Mouse (Mus musculus): ENCODE data around the gene Uvrag. TPM values are rescaled to one million over a fixed set of nuclear protein-coding genes. Genes with fewer than 3 reads are reported as not detected.
A peak's percentile ranks its signal among the peaks of the same experiment; 100 is the strongest.

Uvrag gene
- polyA plus RNA-seq, 2 experiments = 9.8 to 16.2 TPM

DNA sequence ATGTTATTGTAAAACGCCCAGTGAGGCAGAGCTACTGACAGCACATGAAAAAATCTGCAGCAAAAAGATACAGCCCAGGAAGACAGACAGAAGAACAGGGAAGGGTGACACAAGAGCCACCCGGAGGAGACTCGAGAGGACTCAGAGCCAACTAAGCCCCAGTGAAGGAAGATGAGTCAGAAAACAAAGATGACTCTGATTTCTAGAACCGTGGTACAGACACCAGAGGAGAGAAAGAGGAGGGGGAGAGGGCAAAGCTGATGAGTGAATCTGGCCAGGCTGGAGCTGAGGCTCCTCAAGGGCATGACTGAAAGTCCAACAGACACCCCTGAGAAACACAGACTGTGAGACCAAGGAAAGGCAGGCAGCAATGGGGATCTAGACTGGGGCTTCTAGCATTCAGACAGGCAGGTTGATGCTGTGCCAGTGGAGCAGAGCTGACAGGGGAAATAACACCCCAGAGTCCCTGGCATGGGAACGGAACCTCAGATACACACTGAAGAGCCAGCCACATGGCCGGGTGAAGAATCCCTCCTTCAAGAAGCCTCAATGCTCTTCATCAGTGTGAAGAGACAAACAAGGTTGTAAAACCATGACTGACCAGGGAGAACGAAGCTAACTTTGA lies 79.8 kb downstream of the Uvrag start:
- no peak overlapping the region for H3K4me3 ChIP-seq (replicated peaks; ENCODE audit: low read length)
- no peaks in the 10 kb centered on the region for H3K27me3 ChIP-seq (ENCODE audit: control insufficient read depth, insufficient read depth, low read length)
- no peak overlapping the region for H3K4me2 ChIP-seq (replicated peaks; ENCODE audit: low read depth, low read length, severe bottlenecking)
- WGBS = 77% methylated on average over 7 of the region's 7 CpGs
- H3K9me3 ChIP-seq (ENCODE audit: control insufficient read depth, low read length) = no peaks in the 10 kb centered on the region
- 0 out of 2 replicates have a peak, but pooled peaks cover 12% of the 10 kb centered on the region for H3K4me1 ChIP-seq (ENCODE audit: control insufficient read depth, insufficient read depth, low read length)
- ATAC-seq (ENCODE audit: low FRiP score, low read depth) = no peak
- DNase-seq (ENCODE audit: low spot score) = no peak
- no peak overlapping the region for H3K9ac ChIP-seq (ENCODE audit: low read depth, low read length, severe bottlenecking)
- no peaks in the 10 kb centered on the region for H3K36me3 ChIP-seq (ENCODE audit: control insufficient read depth, insufficient read depth, low read length)
- no peak overlapping the region for H3K27ac ChIP-seq (replicated peaks; ENCODE audit: low read depth, low read length)
- no peak for TF ChIP-seq POLR2A (IDR thresholded peaks at IDR 0.05; ENCODE audit: borderline replicate concordance, extremely low read depth, insufficient read depth, insufficient read length)

- ATAC-seq (ENCODE audit: low FRiP score, low read depth) = no peak
- no peak for TF ChIP-seq POLR2A (IDR thresholded peaks at IDR 0.05; ENCODE audit: borderline replicate concordance, extremely low read depth, insufficient read depth, insufficient read length)
- WGBS = 76% methylated on average over 5 of the region's 5 CpGs
- H3K27me3 ChIP-seq (ENCODE audit: control insufficient read depth, insufficient read depth, low read length) = no peaks in the 10 kb centered on the region
- no peaks in the 10 kb centered on the region for H3K9me3 ChIP-seq (ENCODE audit: control insufficient read depth, low read length)
- H3K36me3 ChIP-seq (ENCODE audit: control insufficient read depth, insufficient read depth, low read length) = no peaks in the 10 kb centered on the region
- no peak overlapping the region for H3K9ac ChIP-seq (ENCODE audit: low read depth, low read length, severe bottlenecking)
- DNase-seq (ENCODE audit: low spot score) = no peak
- H3K4me1 ChIP-seq (ENCODE audit: control insufficient read depth, insufficient read depth, low read length) = 0 out of 2 replicates have a peak, but pooled peaks cover 7% of the 10 kb centered on the region
- no peak overlapping the region for H3K4me2 ChIP-seq (replicated peaks; ENCODE audit: low read depth, low read length, severe bottlenecking)
- H3K27ac ChIP-seq (replicated peaks; ENCODE audit: low read depth, low read length) = no peak overlapping the region
- no peak overlapping the region for H3K4me3 ChIP-seq (replicated peaks; ENCODE audit: low read length)
Observed at GRCm38 (mm10) chr7:99060476-99060875, 80.5 kb downstream of the Uvrag start.

GRCm38 (mm10) chr7:99059934-99060333 lies 81.0 kb downstream of the Uvrag start:
- no peak for ATAC-seq (ENCODE audit: low FRiP score, low read depth)

GRCm38 (mm10) chr7:99057053-99057630 lies 83.8 kb downstream of the Uvrag start:
- 0 out of 2 replicates have a peak, but pooled peaks cover 3% of the 10 kb centered on the region for H3K9me3 ChIP-seq (ENCODE audit: control insufficient read depth, low read length)
- no peak overlapping the region for H3K4me2 ChIP-seq (replicated peaks; ENCODE audit: low read depth, low read length, severe bottlenecking)
- no peak for ATAC-seq (ENCODE audit: low FRiP score, low read depth)
- no peaks in the 10 kb centered on the region for H3K27me3 ChIP-seq (ENCODE audit: control insufficient read depth, insufficient read depth, low read length)
- no peaks in the 10 kb centered on the region for H3K36me3 ChIP-seq (ENCODE audit: control insufficient read depth, insufficient read depth, low read length)
- no peak for TF ChIP-seq POLR2A (IDR thresholded peaks at IDR 0.05; ENCODE audit: borderline replicate concordance, extremely low read depth, insufficient read depth, insufficient read length)
- H3K27ac ChIP-seq (replicated peaks; ENCODE audit: low read depth, low read length) = no peak overlapping the region
- no peak overlapping the region for H3K9ac ChIP-seq (ENCODE audit: low read depth, low read length, severe bottlenecking)
- WGBS = 83% methylated on average over 17 of the region's 17 CpGs
- DNase-seq (ENCODE audit: low spot score) = no peak
- no peak overlapping the region for H3K4me3 ChIP-seq (replicated peaks; ENCODE audit: low read length)
- 0 out of 2 replicates have a peak, but pooled peaks cover 4% of the 10 kb centered on the region for H3K4me1 ChIP-seq (ENCODE audit: control insufficient read depth, insufficient read depth, low read length)

More at GRCm38 (mm10) chr7:99059934-99060333, 81.0 kb downstream of the Uvrag start:
- Histone ChIP-seq H3K9ac (ENCODE audit: low read depth, low read length, severe bottlenecking) (no peak overlapping the region), H3K4me3 (replicated peaks; ENCODE audit: low read length) (no peak overlapping the region), H3K9me3 (ENCODE audit: control insufficient read depth, low read length) (no peaks in the 10 kb centered on the region), H3K27me3 (ENCODE audit: control insufficient read depth, insufficient read depth, low read length) (no peaks in the 10 kb centered on the region), H3K4me1 (ENCODE audit: control insufficient read depth, insufficient read depth, low read length) (0 out of 2 replicates have a peak, but pooled peaks cover 4% of the 10 kb centered on the region), H3K4me2 (replicated peaks; ENCODE audit: low read depth, low read length, severe bottlenecking) (no peak overlapping the region), H3K27ac (replicated peaks; ENCODE audit: low read depth, low read length) (no peak overlapping the region), H3K36me3 (ENCODE audit: control insufficient read depth, insufficient read depth, low read length) (no peaks in the 10 kb centered on the region)
- 52% methylated on average over 8 of the region's 8 CpGs for WGBS
- no peak for TF ChIP-seq POLR2A (IDR thresholded peaks at IDR 0.05; ENCODE audit: borderline replicate concordance, extremely low read depth, insufficient read depth, insufficient read length)
- DNase-seq (ENCODE audit: low spot score) = peak; percentile 27

- Histone ChIP-seq H3K4me1 (ENCODE audit: control insufficient read depth, insufficient read depth, low read length) (no peaks in the 10 kb centered on the region), H3K9ac (ENCODE audit: low read depth, low read length, severe bottlenecking) (no peak overlapping the region), H3K9me3 (ENCODE audit: control insufficient read depth, low read length) (0 out of 2 replicates have a peak, but pooled peaks cover 3% of the 10 kb centered on the region), H3K27ac (replicated peaks; ENCODE audit: low read depth, low read length) (no peak overlapping the region), H3K4me2 (replicated peaks; ENCODE audit: low read depth, low read length, severe bottlenecking) (no peak overlapping the region), H3K27me3 (ENCODE audit: control insufficient read depth, insufficient read depth, low read length) (no peaks in the 10 kb centered on the region), H3K36me3 (ENCODE audit: control insufficient read depth, insufficient read depth, low read length) (no peaks in the 10 kb centered on the region), H3K4me3 (replicated peaks; ENCODE audit: low read length) (no peak overlapping the region)
- no peak for DNase-seq (ENCODE audit: low spot score)
- WGBS = 70% methylated on average over 4 of the region's 4 CpGs
- ATAC-seq (ENCODE audit: low FRiP score, low read depth) = no peak
- no peak for TF ChIP-seq POLR2A (IDR thresholded peaks at IDR 0.05; ENCODE audit: borderline replicate concordance, extremely low read depth, insufficient read depth, insufficient read length)
Observed at GRCm38 (mm10) chr7:99053626-99054025, 87.3 kb downstream of the Uvrag start.
